Mouse (Mus musculus): Measurements from ENCODE around the gene Nudt16l1. TPM values are rescaled to one million over a fixed set of nuclear protein-coding genes. Genes with fewer than 3 reads are reported as not detected.
A peak's percentile ranks its signal among the peaks of the same experiment; 100 is the strongest.

Gene Nudt16l1
- polyA plus RNA-seq, 1 experiment = 151 TPM

DNA sequence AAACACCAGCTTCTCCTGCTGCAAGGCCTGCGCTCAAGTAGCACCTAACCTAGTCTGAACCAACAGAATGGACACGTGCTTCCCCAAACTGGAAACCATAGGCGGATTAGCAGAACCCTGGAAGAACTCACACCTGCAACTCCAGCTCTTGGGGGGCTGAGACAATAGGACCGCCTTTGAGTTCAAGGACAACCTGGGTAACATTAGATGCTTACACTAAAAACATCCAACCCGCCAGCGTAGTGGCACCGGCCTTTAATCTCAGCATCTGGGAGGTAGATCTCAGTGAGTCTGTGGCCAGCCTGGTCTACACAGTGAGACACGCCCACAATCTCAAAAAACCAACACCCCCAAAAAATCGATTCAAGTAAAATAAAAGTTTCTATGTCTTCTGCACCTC is 24.8 kb downstream of the Nudt16l1 start:
- Histone ChIP-seq H3K4me3 (ENCODE audit: control insufficient read depth, insufficient read depth, low read length) (no peak overlapping the region), H3K36me3 (ENCODE audit: control insufficient read depth, insufficient read depth, low read length) (no peaks in the 10 kb centered on the region), H3K27ac (ENCODE audit: control insufficient read depth, insufficient read depth, low read length) (no peak overlapping the region), H3K27me3 (ENCODE audit: control insufficient read depth, insufficient read depth, low read length) (no peaks in the 10 kb centered on the region), H3K4me1 (replicated peaks; ENCODE audit: control insufficient read depth, insufficient read depth, low read length) (peaks cover 18% of the 10 kb centered on the region)
- DNase-seq = no peak
- 28% methylated on average over 9 of the region's 9 CpGs for WGBS
- TF ChIP-seq CTCF (IDR thresholded peaks at IDR 0.05; ENCODE audit: borderline replicate concordance, control insufficient read depth, extremely low read depth, insufficient read depth, low read length, poor library complexity) (no peak), POLR2A (IDR thresholded peaks at IDR 0.05; ENCODE audit: control insufficient read depth, extremely low read depth, insufficient read depth, low read length, poor library complexity) (no peak)

DNA sequence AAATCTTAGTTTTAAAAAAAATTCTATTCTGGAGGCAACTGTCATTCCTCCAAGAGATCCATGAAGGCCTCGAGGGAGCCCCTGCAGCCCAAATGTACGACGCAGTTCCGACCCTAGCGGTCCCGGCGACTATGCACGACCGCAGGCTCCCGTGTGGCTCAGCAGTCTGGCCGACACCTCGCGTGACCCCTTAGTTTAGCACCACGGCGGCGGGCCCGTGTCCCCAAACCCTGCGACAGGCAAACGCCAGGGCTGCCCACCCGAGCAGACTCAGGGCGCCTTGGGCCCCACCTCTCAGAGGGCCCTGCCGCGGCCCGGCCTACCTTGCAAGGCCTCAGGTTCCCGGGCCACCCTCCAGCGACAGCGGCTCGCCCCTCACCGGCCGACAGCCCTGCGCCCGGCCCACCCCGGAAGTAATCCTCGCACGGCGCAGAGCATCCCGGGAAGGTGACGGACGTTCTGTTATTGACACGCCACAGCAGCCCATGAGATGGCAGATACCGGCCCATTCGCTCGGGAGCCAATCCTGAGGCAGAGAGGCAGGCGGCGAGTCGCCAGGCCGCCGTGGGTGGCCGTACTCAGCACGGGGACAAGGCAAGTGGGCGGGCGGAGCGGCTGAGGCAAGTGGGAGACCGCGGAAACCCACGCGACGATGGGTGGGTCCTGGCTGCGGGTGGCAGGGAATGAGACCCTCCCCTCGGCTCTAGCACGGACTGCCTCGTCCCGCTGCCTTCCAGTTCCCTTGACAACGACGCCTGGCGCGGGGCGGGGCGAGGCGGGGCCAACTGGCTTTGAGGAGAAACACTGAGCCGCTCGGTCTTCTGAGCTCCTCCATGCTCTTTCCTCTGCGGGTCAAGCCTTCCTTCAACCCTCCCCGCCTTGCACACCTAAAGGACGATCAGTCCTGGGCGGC is 25.5 kb downstream of the Nudt16l1 start, which contains the start of gene Anks3:
TSS of gene Anks3 (minus strand) at position 409 of the 913 bp plus-strand sequence.
- WGBS = under 1% methylated on average over 76 of the region's 76 CpGs

DNA sequence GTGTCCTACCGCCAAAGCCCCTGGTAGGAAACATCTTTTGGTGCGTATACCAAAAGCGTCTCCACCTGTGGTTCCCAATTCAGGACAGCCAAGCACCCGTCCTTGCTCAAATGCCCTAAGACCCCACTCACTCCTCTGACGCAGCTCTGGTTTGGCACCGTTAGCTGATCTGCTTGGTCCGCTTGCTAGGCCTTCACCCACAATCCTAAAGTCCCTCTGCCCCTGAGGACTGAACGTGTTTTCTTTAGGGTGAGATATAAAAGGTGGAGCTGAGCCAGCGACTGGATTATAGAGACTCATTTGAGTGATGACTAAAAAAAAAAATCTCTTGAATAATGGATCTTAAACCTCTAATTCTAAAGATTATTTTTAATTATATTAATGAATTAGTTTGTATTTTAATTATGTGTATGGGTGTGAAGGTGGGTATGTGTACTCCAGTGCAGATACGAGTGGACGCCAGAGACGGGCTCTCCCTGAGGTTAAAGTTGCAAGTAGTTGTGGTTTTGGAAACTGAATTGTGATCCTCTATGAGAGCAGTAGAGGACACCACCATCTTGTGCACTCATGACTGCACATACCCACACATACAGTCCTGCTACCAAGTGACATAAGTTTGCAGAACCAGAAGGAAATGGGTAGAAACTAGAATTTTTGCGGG is 26.3 kb downstream of the Nudt16l1 start:
- 5% methylated on average over 13 of the region's 13 CpGs for WGBS
- TF ChIP-seq CTCF (IDR thresholded peaks at IDR 0.05; ENCODE audit: borderline replicate concordance, control insufficient read depth, extremely low read depth, insufficient read depth, low read length, poor library complexity) = no peak
- TF ChIP-seq POLR2A (IDR thresholded peaks at IDR 0.05; ENCODE audit: control insufficient read depth, extremely low read depth, insufficient read depth, low read length, poor library complexity) = no peak
- Histone ChIP-seq H3K4me3 (ENCODE audit: control insufficient read depth, insufficient read depth, low read length) (peak overlapping the region; percentile 90), H3K27me3 (ENCODE audit: control insufficient read depth, insufficient read depth, low read length) (no peaks in the 10 kb centered on the region), H3K4me1 (replicated peaks; ENCODE audit: control insufficient read depth, insufficient read depth, low read length) (peaks cover 23% of the 10 kb centered on the region), H3K36me3 (ENCODE audit: control insufficient read depth, insufficient read depth, low read length) (no peaks in the 10 kb centered on the region), H3K27ac (ENCODE audit: control insufficient read depth, insufficient read depth, low read length) (0 out of 2 replicates have a peak overlapping the region, but pooled peaks have one; percentile 40)
- no peak for DNase-seq

More for the DNA sequence above, 25.5 kb downstream of the Nudt16l1 start, which contains the start of gene Anks3:
- Histone ChIP-seq H3K4me1 (replicated peaks; ENCODE audit: control insufficient read depth, insufficient read depth, low read length) (peaks cover 19% of the 10 kb centered on the region), H3K36me3 (ENCODE audit: control insufficient read depth, insufficient read depth, low read length) (no peaks in the 10 kb centered on the region), H3K27me3 (ENCODE audit: control insufficient read depth, insufficient read depth, low read length) (no peaks in the 10 kb centered on the region), H3K4me3 (ENCODE audit: control insufficient read depth, insufficient read depth, low read length) (peak within 1 kb of the TSS; percentile 90), H3K27ac (ENCODE audit: control insufficient read depth, insufficient read depth, low read length) (0 out of 2 replicates have a peak within 1 kb of the TSS, but pooled peaks have one; percentile 40)
- DNase-seq = peak; percentile 97
- TF ChIP-seq CTCF (IDR thresholded peaks at IDR 0.05; ENCODE audit: borderline replicate concordance, control insufficient read depth, extremely low read depth, insufficient read depth, low read length, poor library complexity) (0 out of 2 replicates have a peak, but pooled peaks have one; percentile 9), POLR2A (IDR thresholded peaks at IDR 0.05; ENCODE audit: control insufficient read depth, extremely low read depth, insufficient read depth, low read length, poor library complexity) (peak; percentile 77)

DNA sequence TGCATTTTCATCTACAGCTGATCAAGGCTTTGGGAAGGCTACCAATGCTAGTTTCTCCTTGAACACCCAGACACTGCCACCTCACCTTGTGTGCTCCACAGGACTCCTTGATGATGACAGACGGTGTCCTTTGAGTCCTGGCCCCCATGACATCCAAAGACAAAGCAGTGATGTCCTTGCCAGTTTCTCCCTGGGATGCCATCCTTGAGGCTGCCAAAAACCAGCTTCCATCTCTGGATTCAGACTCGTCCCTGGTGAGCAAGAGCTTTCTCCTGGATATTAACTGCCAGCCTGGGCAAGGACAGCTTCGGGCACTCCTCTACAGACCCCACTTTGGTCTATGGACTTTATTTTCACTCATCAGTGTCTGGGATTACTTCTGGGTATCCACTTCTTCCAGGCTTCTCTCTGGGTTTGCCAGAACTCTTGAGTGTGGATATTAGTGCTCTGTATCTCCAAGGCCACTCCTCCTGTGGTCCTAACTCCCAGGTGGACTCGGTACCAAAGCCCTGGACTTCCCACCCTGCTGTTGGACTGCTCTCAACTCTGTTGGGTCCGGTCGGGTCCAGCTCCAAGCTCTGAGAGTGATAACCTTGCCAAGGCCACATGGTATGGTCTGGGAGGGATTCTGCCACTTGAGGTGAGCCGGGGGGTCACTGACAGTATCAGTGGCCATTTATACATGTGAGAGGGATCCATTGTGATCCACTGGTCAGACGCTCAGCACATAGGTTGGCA is 27.0 kb downstream of the Nudt16l1 start:
- 96% methylated on average over 8 of the region's 8 CpGs for WGBS
- no peak overlapping the region for H3K4me3 ChIP-seq (ENCODE audit: control insufficient read depth, insufficient read depth, low read length)
- no peaks in the 10 kb centered on the region for H3K36me3 ChIP-seq (ENCODE audit: control insufficient read depth, insufficient read depth, low read length)
- DNase-seq = no peak
- no peak overlapping the region for H3K27ac ChIP-seq (ENCODE audit: control insufficient read depth, insufficient read depth, low read length)
- no peaks in the 10 kb centered on the region for H3K27me3 ChIP-seq (ENCODE audit: control insufficient read depth, insufficient read depth, low read length)
- TF ChIP-seq CTCF (IDR thresholded peaks at IDR 0.05; ENCODE audit: borderline replicate concordance, control insufficient read depth, extremely low read depth, insufficient read depth, low read length, poor library complexity) = no peak
- TF ChIP-seq POLR2A (IDR thresholded peaks at IDR 0.05; ENCODE audit: control insufficient read depth, extremely low read depth, insufficient read depth, low read length, poor library complexity) = no peak
- peaks cover 19% of the 10 kb centered on the region for H3K4me1 ChIP-seq (replicated peaks; ENCODE audit: control insufficient read depth, insufficient read depth, low read length)

GRCm38 (mm10) chr16:4968426-4968825 is 29.9 kb downstream of the Nudt16l1 start:
- 36% methylated on average over 3 of the region's 3 CpGs for WGBS
- Histone ChIP-seq H3K27me3 (ENCODE audit: control insufficient read depth, insufficient read depth, low read length) (no peaks in the 10 kb centered on the region), H3K36me3 (ENCODE audit: control insufficient read depth, insufficient read depth, low read length) (no peaks in the 10 kb centered on the region), H3K4me3 (ENCODE audit: control insufficient read depth, insufficient read depth, low read length) (no peak overlapping the region), H3K27ac (ENCODE audit: control insufficient read depth, insufficient read depth, low read length) (no peak overlapping the region), H3K4me1 (replicated peaks; ENCODE audit: control insufficient read depth, insufficient read depth, low read length) (peaks cover 15% of the 10 kb centered on the region)
- TF ChIP-seq CTCF (IDR thresholded peaks at IDR 0.05; ENCODE audit: borderline replicate concordance, control insufficient read depth, extremely low read depth, insufficient read depth, low read length, poor library complexity) = no peak
- no peak for DNase-seq
